Mouse (Mus musculus) forebrain, postnatal 0 days (tissue): ENCODE results near the gene Teddm1b. TPM values are rescaled to one million over a fixed set of nuclear protein-coding genes. Genes with fewer than 3 reads are reported as not detected.
A peak's percentile ranks its signal among the peaks of the same experiment; 100 is the strongest.

Source experiments
- ATAC-seq: fragments of 200-750 bp; cut with Nextera tagmentation; 2 replicates; pipeline ENCODE4 v1.8.0; 2017; ENCODE audit warnings: mild to moderate bottlenecking, moderate library complexity
- DNase-seq: peaks from one replicate; pipeline ENCODE4 v3.0.0-alpha.2; 2015
- H3K27ac ChIP-seq: fragments of 300-500 bp; sonication (generic); 2 replicates; pipeline ENCODE4 v1.5.1; 2014; ENCODE audit warnings: low read depth, mild to moderate bottlenecking, antibody characterized with exemption, low read length, moderate library complexity, mixed read lengths
- H3K27me3 ChIP-seq: fragments of 300-500 bp; sonication (generic); 2 replicates; pipeline ENCODE4 v1.6.1; 2014; ENCODE audit warnings: mild to moderate bottlenecking, low read length, mixed read lengths; ENCODE audit not compliant: insufficient read depth
- H3K36me3 ChIP-seq: fragments of 300-500 bp; sonication (generic); 2 replicates; pipeline ENCODE4 v1.6.1; 2014; ENCODE audit warnings: mild to moderate bottlenecking, moderate library complexity; ENCODE audit not compliant: insufficient read depth
- H3K4me1 ChIP-seq: fragments of 300-500 bp; sonication (generic); 2 replicates; pipeline ENCODE4 v1.6.1; 2014; ENCODE audit warnings: antibody characterized with exemption; ENCODE audit not compliant: insufficient read depth
- H3K4me2 ChIP-seq: fragments of 300-500 bp; sonication (generic); 2 replicates; pipeline ENCODE4 v1.6.1; 2014; ENCODE audit warnings: low read depth, mild to moderate bottlenecking, moderate library complexity
- H3K4me3 ChIP-seq: fragments of 300-500 bp; sonication (generic); 2 replicates; pipeline ENCODE4 v1.5.1; 2014; ENCODE audit warnings: low read depth, low read length, mixed read lengths
- H3K9ac ChIP-seq: fragments of 300-500 bp; sonication (generic); 2 replicates; pipeline ENCODE4 v1.6.1; 2014; ENCODE audit warnings: mild to moderate bottlenecking
- H3K9me3 ChIP-seq: fragments of 300-500 bp; sonication (generic); 2 replicates; pipeline ENCODE4 v1.6.1; 2016; ENCODE audit warnings: low read length
- CTCF ChIP-seq: sonication (generic); IDR thresholded peaks from 2 replicates; pipeline ENCODE4 v1.5.1; 2016; ENCODE audit warnings: antibody characterized with exemption, control low read depth, low read depth
- whole genome bisulfite sequencing: fragments of 180-500 bp; shearing (Covaris S2); extraction: QIAGEN DNeasy Blood & Tissue Kit; methylation state at CpG from one replicate; pipeline ENCODE4 v1.1.7; 2014; 5-methylcytosine and 5-hydroxymethylcytosine counted together
- polyA plus RNA-seq: library from polyadenylated mRNA; unstranded; fragments of >200 nt; fragmentation: Nextera tagmentation; extraction: Ambion mirVana; gene quantifications from 2 replicates; pipeline ENCODE4 v1.2.1, GENCODE M21; 2015
- total RNA-seq: library from RNA; depleted of rRNA; stranded (reverse); fragments of >200 nt; gene quantifications from 2 replicates; pipeline ENCODE4 v1.2.3, GENCODE M21; 2014

The Teddm1b gene
- total and polyA plus RNA-seq, 2 experiments from 2014 or later, result 0.36 TPM; not detected in 1

DNA sequence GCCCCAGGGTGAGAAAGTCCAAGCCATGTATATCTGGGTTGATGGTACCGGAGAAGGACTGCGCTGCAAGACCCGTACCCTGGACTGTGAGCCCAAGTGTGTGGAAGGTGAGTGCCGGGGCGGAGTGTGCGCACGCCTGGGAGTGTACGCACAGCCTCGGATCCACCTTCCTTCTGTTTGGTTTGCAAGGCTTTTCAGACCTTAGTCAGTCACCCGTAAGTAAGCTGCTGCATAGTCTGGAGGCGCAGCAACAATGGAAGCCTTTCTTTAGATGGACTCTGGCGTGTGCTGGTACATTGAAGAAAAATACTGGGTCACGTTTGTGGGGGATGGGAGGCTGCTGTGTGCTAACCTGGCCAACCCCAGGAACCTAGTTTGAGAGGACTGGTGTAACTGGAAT lies 28.9 kb downstream of the Teddm1b start:
- 19% methylated on average over 13 of the region's 13 CpGs for WGBS
- DNase-seq (no peak), ATAC-seq (no peak)
- peak overlapping the region; percentile 19; the same call in 1 of the 2 replicates for H3K9ac ChIP-seq
- peaks cover 55% of the 10 kb centered on the region for H3K36me3 ChIP-seq
- H3K4me3 ChIP-seq, result 0 out of 2 replicates have a peak overlapping the region, but pooled peaks have one; percentile 93
- no peak overlapping the region for H3K27ac ChIP-seq
- H3K27me3 ChIP-seq, result no peaks in the 10 kb centered on the region
- TF ChIP-seq CTCF, result no peak
- H3K4me2 ChIP-seq, result peak overlapping the region; percentile 81
- H3K9me3 ChIP-seq, result no peaks in the 10 kb centered on the region
- H3K4me1 ChIP-seq, result peaks cover 20% of the 10 kb centered on the region; the same call in 1 of the 2 replicates

- DNase-seq (no peak), ATAC-seq (no peak)
- 95% methylated on average over 14 of the region's 14 CpGs for WGBS
- no peak overlapping the region for H3K4me2 ChIP-seq
- no peak overlapping the region for H3K27ac ChIP-seq
- H3K9ac ChIP-seq, result no peak overlapping the region
- peaks cover 64% of the 10 kb centered on the region for H3K36me3 ChIP-seq
- no peaks in the 10 kb centered on the region for H3K27me3 ChIP-seq
- H3K4me3 ChIP-seq, result no peak overlapping the region
- peaks cover 20% of the 10 kb centered on the region; the same call in 1 of the 2 replicates for H3K4me1 ChIP-seq
- no peaks in the 10 kb centered on the region for H3K9me3 ChIP-seq
- TF ChIP-seq CTCF, result no peak
Measured at GRCm38 (mm10) chr1:153904236-153904635, 30.1 kb downstream of the Teddm1b start.

DNA sequence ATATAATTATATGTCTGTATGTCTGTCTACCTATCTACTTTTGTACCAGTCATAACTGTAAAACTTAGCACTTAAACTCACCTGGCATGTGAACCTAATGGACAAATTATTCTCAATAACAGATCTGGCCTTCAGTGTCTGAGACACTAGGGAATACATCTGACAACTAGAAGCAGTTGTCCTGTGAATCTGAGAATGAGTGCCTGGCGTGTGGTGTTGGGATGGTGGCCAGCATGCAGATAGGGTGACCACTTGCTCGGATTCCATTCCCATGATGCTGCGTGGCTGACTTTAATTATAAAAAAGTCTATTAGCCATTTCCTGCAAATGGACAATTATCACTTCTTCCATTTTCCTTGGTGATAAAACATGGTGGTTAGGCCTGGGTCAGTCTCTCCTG lies 31.7 kb downstream of the Teddm1b start:
- 90% methylated on average over 3 of the region's 3 CpGs for WGBS
- DNase-seq, result no peak
- Histone ChIP-seq H3K36me3 (peaks cover 77% of the 10 kb centered on the region), H3K27ac (no peak overlapping the region), H3K9me3 (no peaks in the 10 kb centered on the region), H3K27me3 (no peaks in the 10 kb centered on the region), H3K9ac (no peak overlapping the region), H3K4me3 (no peak overlapping the region), H3K4me2 (no peak overlapping the region), H3K4me1 (peaks cover 20% of the 10 kb centered on the region; the same call in 1 of the 2 replicates)
- no peak for TF ChIP-seq CTCF
- ATAC-seq, result no peak

DNA sequence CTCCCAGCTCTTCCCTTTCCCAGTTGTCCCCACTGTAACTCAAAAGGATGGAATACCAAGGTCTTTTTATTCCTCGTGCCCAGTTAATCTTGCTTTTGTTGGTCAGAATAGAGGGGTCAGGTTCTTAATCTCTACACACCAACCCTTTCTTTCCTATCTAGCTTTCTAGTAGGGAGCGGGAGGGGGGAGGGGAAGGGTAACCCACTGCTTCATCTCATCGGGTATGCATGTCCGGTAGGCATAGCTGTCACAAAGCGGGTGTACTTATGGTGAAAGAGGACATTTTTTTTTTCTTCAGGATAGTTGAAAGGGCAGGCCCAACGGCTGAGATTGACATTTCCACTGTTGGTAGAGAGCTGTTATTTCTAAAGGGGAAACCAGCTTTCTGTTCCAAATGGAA lies 34.1 kb downstream of the Teddm1b start:
- no peak for ATAC-seq

DNA sequence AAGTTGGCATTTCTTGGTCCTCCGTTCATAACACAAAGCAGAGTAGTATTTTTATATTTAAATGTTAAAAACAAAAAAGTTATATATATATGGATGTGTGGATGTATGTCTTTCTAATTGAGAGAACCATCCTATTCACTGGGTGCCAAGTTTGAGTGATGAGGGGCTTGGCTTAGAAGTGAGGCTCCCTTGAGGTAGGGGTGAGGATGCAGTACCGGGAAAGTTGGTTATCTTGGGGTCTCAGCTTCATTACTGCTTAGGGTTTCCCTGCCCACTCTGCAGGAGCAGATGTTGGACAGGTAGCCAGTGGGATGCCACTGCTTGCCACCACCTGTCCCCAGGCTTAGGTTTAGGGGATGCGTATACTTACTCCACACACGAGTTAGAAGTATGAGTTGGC lies 34.6 kb downstream of the Teddm1b start:
- TF ChIP-seq CTCF, result no peak
- H3K4me1 ChIP-seq, result no peaks in the 10 kb centered on the region
- no peak overlapping the region for H3K27ac ChIP-seq
- DNase-seq (no peak), ATAC-seq (no peak)
- no peaks in the 10 kb centered on the region for H3K9me3 ChIP-seq
- no peak overlapping the region for H3K4me3 ChIP-seq
- 87% methylated on average over 4 of the region's 4 CpGs for WGBS
- H3K27me3 ChIP-seq, result no peaks in the 10 kb centered on the region
- H3K9ac ChIP-seq, result no peak overlapping the region; the same call in 1 of the 2 replicates
- H3K36me3 ChIP-seq, result peaks cover 66% of the 10 kb centered on the region
- H3K4me2 ChIP-seq, result no peak overlapping the region

More for the DNA sequence above, 34.1 kb downstream of the Teddm1b start:
- DNase-seq, result no peak
- Histone ChIP-seq H3K9me3 (no peaks in the 10 kb centered on the region), H3K4me3 (no peak overlapping the region), H3K4me2 (no peak overlapping the region), H3K4me1 (no peaks in the 10 kb centered on the region), H3K9ac (no peak overlapping the region; the same call in 1 of the 2 replicates), H3K27me3 (no peaks in the 10 kb centered on the region), H3K27ac (no peak overlapping the region), H3K36me3 (peaks cover 72% of the 10 kb centered on the region)
- no peak for TF ChIP-seq CTCF
- WGBS, result 38% methylated on average over 6 of the region's 6 CpGs

GRCm38 (mm10) chr1:153909213-153909962 lies 35.2 kb downstream of the Teddm1b start:
- no peak overlapping the region for H3K4me2 ChIP-seq
- H3K9me3 ChIP-seq, result no peaks in the 10 kb centered on the region
- H3K4me1 ChIP-seq, result no peaks in the 10 kb centered on the region
- TF ChIP-seq CTCF, result no peak
- H3K9ac ChIP-seq, result no peak overlapping the region
- 86% methylated on average over 10 of the region's 10 CpGs for WGBS
- DNase-seq (no peak), ATAC-seq (no peak)
- H3K4me3 ChIP-seq, result no peak overlapping the region
- H3K27me3 ChIP-seq, result no peaks in the 10 kb centered on the region
- no peak overlapping the region for H3K27ac ChIP-seq
- H3K36me3 ChIP-seq, result peaks cover 60% of the 10 kb centered on the region

DNA sequence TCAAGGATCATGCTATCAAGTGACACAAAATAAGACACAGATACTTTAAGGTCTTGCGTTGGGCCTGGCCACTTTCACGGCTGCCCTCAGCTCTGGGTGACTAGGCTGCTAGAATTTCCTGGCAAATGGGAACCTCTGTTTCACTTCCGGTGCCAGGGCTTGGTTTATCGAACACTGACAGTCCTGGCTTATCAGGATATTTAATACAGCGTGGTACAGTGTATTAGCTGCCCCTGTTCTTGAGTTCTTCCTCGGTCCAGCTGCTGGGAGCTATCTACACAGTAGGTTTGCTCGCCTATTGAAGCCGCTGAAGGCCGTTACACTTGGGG lies 35.8 kb downstream of the Teddm1b start:
- H3K4me2 ChIP-seq, result no peak overlapping the region
- H3K9ac ChIP-seq, result no peak overlapping the region
- no peak for TF ChIP-seq CTCF
- no peaks in the 10 kb centered on the region for H3K9me3 ChIP-seq
- WGBS, result 92% methylated on average over 9 of the region's 9 CpGs
- H3K4me3 ChIP-seq, result no peak overlapping the region
- H3K27me3 ChIP-seq, result no peaks in the 10 kb centered on the region
- H3K4me1 ChIP-seq, result no peaks in the 10 kb centered on the region
- DNase-seq (no peak), ATAC-seq (no peak; the same call in 1 of the 2 replicates)
- H3K27ac ChIP-seq, result no peak overlapping the region
- H3K36me3 ChIP-seq, result peaks cover 54% of the 10 kb centered on the region
